Mouse (Mus musculus) neural tube, embryonic 15.5 days (tissue): ENCODE measurements around the gene Tmem203. TPM values are rescaled to one million over a fixed set of nuclear protein-coding genes. Genes with fewer than 3 reads are reported as not detected.

Source experiments
- ATAC-seq: fragments of 200-750 bp; cut with Nextera tagmentation; 2 replicates; pipeline ENCODE4 v1.8.0; 2017; ENCODE audit warnings: mild to moderate bottlenecking, moderate TSS enrichment, moderate library complexity; ENCODE audit not compliant: low FRiP score
- H3K27ac ChIP-seq: fragments of 300-500 bp; sonication (generic); replicated peaks from 2 replicates; pipeline ENCODE4 v1.5.1; 2015; ENCODE audit warnings: mild to moderate bottlenecking, inconsistent platforms
- H3K27me3 ChIP-seq: fragments of 300-500 bp; sonication (generic); replicated peaks from 2 replicates; pipeline ENCODE4 v1.6.1; 2015; ENCODE audit warnings: inconsistent platforms
- H3K36me3 ChIP-seq: fragments of 300-500 bp; sonication (generic); 2 replicates; pipeline ENCODE4 v1.6.1; 2015; ENCODE audit warnings: inconsistent platforms
- H3K4me1 ChIP-seq: fragments of 300-500 bp; sonication (generic); 2 replicates; pipeline ENCODE4 v1.6.1; 2015; ENCODE audit warnings: inconsistent platforms
- H3K4me2 ChIP-seq: fragments of 300-500 bp; sonication (generic); 2 replicates; pipeline ENCODE4 v1.6.1; 2015; ENCODE audit warnings: inconsistent platforms, mild to moderate bottlenecking, moderate library complexity
- H3K4me3 ChIP-seq: fragments of 300-500 bp; sonication (generic); replicated peaks from 2 replicates; pipeline ENCODE4 v1.5.1; 2015; ENCODE audit warnings: mild to moderate bottlenecking, inconsistent platforms
- H3K9ac ChIP-seq: fragments of 300-500 bp; sonication (generic); replicated peaks from 2 replicates; pipeline ENCODE4 v1.6.1; 2015; ENCODE audit warnings: mild to moderate bottlenecking, inconsistent platforms
- H3K9me3 ChIP-seq: fragments of 300-500 bp; sonication (generic); replicated peaks from 2 replicates; pipeline ENCODE4 v1.6.1; 2016; ENCODE audit warnings: inconsistent platforms
- WGBS: fragments of 180-500 bp; shearing (Covaris S2); methylation state at CpG from one replicate; pipeline ENCODE4 v1.1.7; 2015; ENCODE audit warnings: mixed read lengths; 5-methylcytosine and 5-hydroxymethylcytosine counted together
- polyA plus RNA-seq: library from polyadenylated mRNA; unstranded; fragments of >200 nt; fragmentation: Nextera tagmentation; extraction: Ambion mirVana; gene quantifications from 2 replicates; pipeline ENCODE4 v1.2.1, GENCODE M21; 2015

The Tmem203 gene
- polyA plus RNA-seq, 1 experiment from 2014 or later = 17.5 TPM

GRCm38 (mm10) chr2:25286837-25287636 is 31.8 kb downstream of the Tmem203 start:
- 0 out of 2 replicates have a peak overlapping the region, but pooled peaks have one; percentile 4 for H3K27ac ChIP-seq
- no peak overlapping the region for H3K4me2 ChIP-seq
- ATAC-seq = no peak
- peaks cover 48% of the 10 kb centered on the region for H3K4me1 ChIP-seq
- H3K9ac ChIP-seq = no peak overlapping the region
- no peaks in the 10 kb centered on the region for H3K9me3 ChIP-seq
- H3K27me3 ChIP-seq = peaks cover 42% of the 10 kb centered on the region
- WGBS = 51% methylated on average over 7 of the region's 7 CpGs
- peaks cover 30% of the 10 kb centered on the region for H3K36me3 ChIP-seq
- H3K4me3 ChIP-seq = no peak overlapping the region

DNA sequence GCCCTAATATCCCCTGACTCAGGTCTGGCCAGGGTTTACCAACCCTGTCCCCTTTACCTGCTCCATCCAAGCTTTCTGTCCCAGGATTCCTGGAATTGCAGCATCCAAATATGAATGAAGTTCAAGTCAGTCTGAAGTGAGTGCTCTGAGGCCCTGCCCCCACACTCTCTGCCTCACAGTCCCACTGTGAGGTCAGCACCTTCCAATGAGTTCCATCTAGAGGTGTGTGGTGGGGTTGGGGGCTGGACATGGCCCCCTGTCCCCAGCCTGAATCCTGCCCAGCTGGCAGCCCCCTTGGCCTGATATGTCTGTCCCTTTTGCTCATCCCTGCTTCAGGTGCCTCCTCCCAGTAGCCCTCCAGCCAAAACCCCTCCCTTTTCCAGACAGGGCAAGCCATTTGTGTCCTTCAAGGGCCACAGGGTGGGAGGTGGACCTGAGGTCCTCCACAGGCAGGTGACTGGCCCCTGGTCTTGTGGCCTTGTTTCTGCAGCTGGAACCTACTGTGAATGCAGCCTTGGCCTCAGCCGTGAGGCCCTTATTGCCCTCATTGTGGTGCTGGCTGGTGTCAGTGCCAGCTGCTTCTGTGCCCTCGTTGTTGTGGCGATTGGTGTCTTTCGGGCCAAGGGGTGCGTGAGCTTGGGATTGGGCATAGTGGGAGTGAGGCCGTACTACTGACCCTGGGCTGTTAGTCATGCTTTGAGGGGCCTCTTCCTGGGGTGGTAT is 32.8 kb downstream of the Tmem203 start, which contains the start of gene Tmem210:
Gene Tmem210 (plus strand): TSS at position 219 of the 723 bp plus-strand sequence.
- peaks cover 52% of the 10 kb centered on the region for H3K27me3 ChIP-seq
- H3K9ac ChIP-seq = no peak within 1 kb of the TSS
- H3K4me3 ChIP-seq = no peak within 1 kb of the TSS
- no peak for ATAC-seq
- H3K36me3 ChIP-seq = peaks cover 22% of the 10 kb centered on the region
- 85% methylated on average over 6 of the region's 6 CpGs for WGBS
- H3K4me2 ChIP-seq = no peak within 1 kb of the TSS
- no peaks in the 10 kb centered on the region for H3K9me3 ChIP-seq
- H3K4me1 ChIP-seq = peaks cover 55% of the 10 kb centered on the region
- H3K27ac ChIP-seq = no peak within 1 kb of the TSS

DNA sequence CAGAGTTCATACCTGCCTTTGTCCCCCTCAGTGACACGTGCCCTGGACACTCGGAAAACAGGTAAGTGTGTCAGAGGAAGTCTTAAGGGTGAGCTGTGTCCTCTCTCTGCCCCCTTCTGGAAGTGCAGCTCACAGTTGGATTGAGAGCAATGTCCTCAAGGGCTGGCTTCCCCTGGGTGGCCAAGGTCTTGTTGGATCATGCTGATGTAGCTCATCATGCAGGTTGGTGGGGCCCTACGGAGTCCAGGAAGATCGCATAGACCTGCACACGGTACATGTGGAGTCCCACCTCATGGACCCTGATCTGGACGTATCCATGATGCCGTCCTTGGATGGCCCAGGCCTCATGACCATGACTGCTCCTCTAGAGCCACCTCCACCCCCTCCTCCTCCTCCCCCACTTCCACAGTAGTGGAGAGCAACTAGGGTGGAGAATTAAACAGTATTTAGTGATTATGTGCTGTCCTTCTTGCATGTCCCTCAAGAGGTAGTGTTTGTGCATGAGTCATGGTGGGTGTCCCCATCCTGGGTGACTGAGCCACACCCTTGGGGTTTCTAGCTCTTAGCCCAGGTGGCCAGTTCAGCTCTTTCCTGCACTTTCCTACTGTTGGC is 33.6 kb downstream of the Tmem203 start:
- Histone ChIP-seq H3K27ac (no peak overlapping the region), H3K27me3 (peaks cover 60% of the 10 kb centered on the region), H3K4me3 (no peak overlapping the region), H3K36me3 (peaks cover 17% of the 10 kb centered on the region), H3K9ac (no peak overlapping the region), H3K4me1 (peaks cover 55% of the 10 kb centered on the region), H3K9me3 (no peaks in the 10 kb centered on the region), H3K4me2 (no peak overlapping the region)
- WGBS = 83% methylated on average over 7 of the region's 7 CpGs
- no peak for ATAC-seq

DNA sequence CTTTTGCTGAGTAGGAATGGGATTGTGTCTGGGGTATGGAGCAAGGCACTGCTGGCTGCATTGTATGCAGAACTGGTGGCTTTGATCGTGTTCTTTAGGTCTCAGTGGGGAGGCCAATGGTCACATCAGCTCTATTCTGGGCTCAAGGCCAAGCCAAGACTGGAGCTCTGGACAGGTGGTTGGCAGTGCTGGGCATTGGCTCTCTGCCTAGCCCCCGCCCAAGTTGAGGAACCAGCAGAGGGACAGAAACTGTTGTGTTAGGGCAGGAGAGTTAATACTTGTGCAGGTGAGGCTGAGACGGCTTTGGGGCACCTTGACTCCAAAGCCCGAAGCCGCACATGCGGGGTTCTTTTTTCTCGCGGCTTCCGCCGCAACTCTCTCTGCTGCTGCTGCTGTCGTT is 34.4 kb downstream of the Tmem203 start, which contains the start of gene Lrrc26:
Gene Lrrc26 (plus strand): TSS at position 265 of the 400 bp plus-strand sequence.
- Histone ChIP-seq H3K9ac (peak within 1 kb of the TSS; percentile 46), H3K27ac (peak within 1 kb of the TSS; percentile 23; the same call in 1 of the 2 replicates), H3K9me3 (no peaks in the 10 kb centered on the region), H3K4me1 (peaks cover 55% of the 10 kb centered on the region), H3K27me3 (peaks cover 68% of the 10 kb centered on the region), H3K36me3 (peaks cover 11% of the 10 kb centered on the region), H3K4me3 (peak within 1 kb of the TSS; percentile 24), H3K4me2 (peak within 1 kb of the TSS; percentile 61)
- 8% methylated on average over 11 of the region's 11 CpGs for WGBS
- no peak for ATAC-seq

GRCm38 (mm10) chr2:25290101-25290815 is 35.0 kb downstream of the Tmem203 start:
- Histone ChIP-seq H3K9me3 (no peaks in the 10 kb centered on the region), H3K4me3 (peak overlapping the region; percentile 24), H3K27me3 (peaks cover 74% of the 10 kb centered on the region), H3K4me1 (peaks cover 55% of the 10 kb centered on the region), H3K4me2 (peak overlapping the region; percentile 61), H3K27ac (peak overlapping the region; percentile 23; the same call in 1 of the 2 replicates), H3K36me3 (peaks cover 11% of the 10 kb centered on the region), H3K9ac (peak overlapping the region; percentile 46)
- peak; percentile 66 for ATAC-seq
- WGBS = 3% methylated on average over 54 of the region's 54 CpGs

GRCm38 (mm10) chr2:25290816-25291130 is 35.5 kb downstream of the Tmem203 start:
- H3K27me3 ChIP-seq = peaks cover 79% of the 10 kb centered on the region
- ATAC-seq = peak; percentile 16; the same call in 1 of the 2 replicates
- WGBS = under 1% methylated on average over 18 of the region's 18 CpGs
- H3K9me3 ChIP-seq = no peaks in the 10 kb centered on the region
- peaks cover 55% of the 10 kb centered on the region for H3K4me1 ChIP-seq
- H3K4me2 ChIP-seq = peak overlapping the region; percentile 61
- H3K27ac ChIP-seq = no peak overlapping the region
- H3K36me3 ChIP-seq = peaks cover 12% of the 10 kb centered on the region
- H3K4me3 ChIP-seq = peak overlapping the region; percentile 24
- H3K9ac ChIP-seq = peak overlapping the region; percentile 46

DNA sequence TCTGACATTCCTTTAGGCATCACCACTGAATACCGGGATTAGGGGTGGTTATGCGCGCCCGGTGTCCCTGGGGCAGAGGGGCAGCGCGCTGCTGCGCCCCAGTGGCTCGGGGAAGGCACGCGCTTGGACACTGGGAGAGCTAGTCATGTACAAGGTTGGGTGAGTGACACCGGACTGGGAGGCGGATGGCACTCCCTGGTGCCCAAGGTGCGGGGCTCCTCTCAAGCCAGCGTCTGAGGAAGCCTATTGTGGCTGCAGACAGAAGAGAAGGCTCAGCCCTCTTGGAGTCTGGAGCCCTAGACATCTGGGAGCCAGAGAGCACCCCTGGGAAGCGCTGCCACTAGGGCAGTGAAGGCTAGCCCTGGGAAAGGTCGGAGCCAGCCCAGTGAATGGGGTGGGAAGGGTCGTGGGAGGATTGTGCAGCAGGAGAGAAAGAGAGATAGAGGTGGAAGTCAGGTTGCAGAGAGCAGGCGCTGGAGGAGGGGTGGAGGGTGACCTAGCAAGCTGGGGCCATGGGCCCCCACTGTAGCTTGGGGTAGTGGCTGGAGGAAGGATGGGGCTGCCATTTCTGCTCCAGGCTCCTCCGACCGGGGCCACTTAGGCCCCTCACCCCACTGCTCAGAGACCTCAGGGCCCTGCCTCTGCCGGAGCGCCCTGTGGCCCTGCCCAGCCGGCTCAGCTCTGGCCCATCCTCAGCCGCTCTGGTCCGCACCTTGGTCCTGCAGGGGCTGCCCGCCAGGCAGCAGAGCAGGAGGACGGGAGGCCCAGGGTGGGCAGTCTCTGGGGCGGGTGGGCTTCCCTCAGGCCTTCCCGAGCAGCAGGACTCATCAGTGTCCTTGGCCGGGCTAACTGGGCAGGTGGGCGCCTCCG is 36.2 kb downstream of the Tmem203 start:
- H3K27me3 ChIP-seq = peaks cover 83% of the 10 kb centered on the region
- no peak for ATAC-seq
- peaks cover 18% of the 10 kb centered on the region for H3K36me3 ChIP-seq
- peak overlapping the region; percentile 46; the same call in 1 of the 2 replicates for H3K9ac ChIP-seq
- H3K4me1 ChIP-seq = peaks cover 55% of the 10 kb centered on the region
- 9% methylated on average over 31 of the region's 32 CpGs for WGBS
- no peak overlapping the region for H3K27ac ChIP-seq
- H3K9me3 ChIP-seq = no peaks in the 10 kb centered on the region
- H3K4me2 ChIP-seq = peak overlapping the region; percentile 61
- peak overlapping the region; percentile 24 for H3K4me3 ChIP-seq

- no peak overlapping the region for H3K27ac ChIP-seq
- peaks cover 25% of the 10 kb centered on the region for H3K36me3 ChIP-seq
- H3K27me3 ChIP-seq = peaks cover 90% of the 10 kb centered on the region
- peaks cover 52% of the 10 kb centered on the region for H3K4me1 ChIP-seq
- peak overlapping the region; percentile 47 for H3K4me2 ChIP-seq
- H3K9ac ChIP-seq = 0 out of 2 replicates have a peak overlapping the region, but pooled peaks have one; percentile 17
- H3K9me3 ChIP-seq = no peaks in the 10 kb centered on the region
- peak overlapping the region; percentile 21 for H3K4me3 ChIP-seq
- 5% methylated on average over 34 of the region's 43 CpGs for WGBS
- ATAC-seq = no peak
These were observed 36.9 kb downstream of the Tmem203 start for GRCm38 (mm10) chr2:25292054-25292544.

DNA sequence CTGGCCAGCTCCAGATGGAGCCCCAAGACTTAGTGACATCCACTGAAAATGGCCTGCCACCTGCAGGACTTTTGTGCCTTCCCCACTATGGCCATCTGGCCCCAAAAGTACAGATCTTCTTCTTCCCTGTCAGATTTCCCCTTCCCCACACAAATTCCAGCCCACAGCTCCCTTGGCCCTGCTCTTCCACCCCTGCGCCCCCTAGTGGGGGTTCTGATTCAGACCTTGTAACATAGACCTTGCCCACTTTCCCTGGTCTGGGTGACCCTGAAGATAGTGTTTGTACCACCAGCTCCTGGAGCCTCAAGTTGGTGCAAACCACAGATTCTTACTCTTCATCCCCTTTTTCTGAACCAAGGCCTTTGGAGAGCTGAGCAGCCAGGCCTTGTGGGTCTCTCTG is 37.6 kb downstream of the Tmem203 start:
- Histone ChIP-seq H3K9me3 (no peaks in the 10 kb centered on the region), H3K36me3 (peaks cover 33% of the 10 kb centered on the region), H3K4me1 (peaks cover 45% of the 10 kb centered on the region), H3K27me3 (peaks cover 98% of the 10 kb centered on the region), H3K27ac (no peak overlapping the region), H3K4me3 (no peak overlapping the region), H3K9ac (no peak overlapping the region), H3K4me2 (no peak overlapping the region)
- 0% methylated on average over 1 of the region's 1 CpGs for WGBS
- ATAC-seq = no peak

DNA sequence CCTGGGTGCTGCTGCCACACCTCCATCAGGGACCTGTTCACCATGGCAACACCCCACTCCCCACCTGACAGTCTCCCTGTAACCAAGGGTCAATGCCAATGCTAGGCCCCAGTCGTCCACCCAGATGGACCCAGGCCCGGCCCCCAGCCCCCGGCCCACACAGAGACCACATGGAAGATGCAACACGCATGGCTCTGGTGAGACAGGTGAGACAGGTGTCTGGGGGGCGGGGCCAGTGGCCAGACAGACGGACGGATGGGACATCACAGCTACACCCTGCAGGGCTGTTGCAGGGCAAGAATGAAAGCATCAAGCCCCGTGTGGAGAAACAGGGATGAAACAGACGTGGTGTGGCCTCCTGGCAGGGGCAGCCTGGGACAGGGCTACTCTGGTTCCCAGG is 38.5 kb downstream of the Tmem203 start:
- Histone ChIP-seq H3K27me3 (peaks cover 96% of the 10 kb centered on the region), H3K4me1 (peaks cover 40% of the 10 kb centered on the region), H3K9ac (no peak overlapping the region), H3K4me2 (no peak overlapping the region), H3K27ac (no peak overlapping the region), H3K4me3 (no peak overlapping the region), H3K9me3 (no peaks in the 10 kb centered on the region), H3K36me3 (peaks cover 40% of the 10 kb centered on the region)
- 72% methylated on average over 9 of the region's 9 CpGs for WGBS
- ATAC-seq = no peak
